Mouse (Mus musculus): ENCODE data around the gene Methig1. TPM values are rescaled to one million over a fixed set of nuclear protein-coding genes. Genes with fewer than 3 reads are reported as not detected.
"Not testable (repeated sequence)": the region's sequence is repeated elsewhere in the genome, so short reads cannot be mapped to it uniquely, and the experiment has no call there.

Methig1 gene
- total RNA-seq, 1 experiment from 2014 or later: not detected

DNA sequence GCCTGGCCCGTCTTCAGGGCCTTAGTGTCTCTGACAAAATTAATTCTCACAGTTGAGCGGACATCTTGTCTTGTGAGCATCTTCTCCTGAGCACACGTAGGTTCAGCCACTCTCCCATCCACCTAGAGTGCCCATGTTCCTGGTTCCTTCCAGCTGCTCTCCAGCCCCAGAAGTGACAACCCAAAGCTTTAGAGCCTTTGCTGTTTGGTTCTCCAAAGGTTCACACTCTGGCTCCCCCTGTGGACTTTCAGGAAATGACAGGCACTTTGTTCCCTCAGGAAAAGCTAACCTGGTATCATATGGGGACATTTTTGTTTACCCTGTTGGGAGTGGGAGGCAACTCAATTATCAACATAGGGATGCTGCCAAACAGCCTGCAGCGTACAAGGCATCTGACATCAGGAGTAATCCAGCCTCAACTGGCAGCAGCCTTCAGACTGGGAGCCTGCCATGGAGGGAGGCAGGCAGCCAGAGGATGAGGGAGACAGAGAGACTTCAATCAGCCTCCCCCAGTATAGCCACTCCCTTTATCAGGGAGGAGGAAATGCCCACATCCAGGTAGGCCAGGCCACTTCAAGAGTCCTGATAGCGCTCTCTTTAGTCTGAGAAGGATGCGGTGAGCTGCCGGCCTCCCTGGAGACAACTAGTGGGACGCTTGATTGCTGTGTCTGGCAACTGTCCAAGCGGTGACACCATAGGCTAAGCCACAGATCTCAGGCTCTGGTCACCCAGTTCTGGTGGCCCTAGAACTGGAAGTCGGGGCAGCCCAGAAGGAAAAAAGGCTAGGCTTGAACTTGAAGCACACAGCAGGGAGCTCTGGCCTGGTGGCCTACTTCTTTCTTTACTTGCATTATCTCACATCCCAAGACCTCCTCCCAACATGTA, 20.6 kb upstream of the Methig1 start:
- ATAC-seq (replicated peaks in 1 of 2; ENCODE audit: insufficient read depth in 1 of 2, low FRiP score in 2 of 2, low TSS enrichment in 1 of 2, low read depth in 1 of 2, poor library complexity in 2 of 2, severe bottlenecking in 2 of 2): peak; percentile 40 to 64; a peak in 3 of 4 replicates

DNA sequence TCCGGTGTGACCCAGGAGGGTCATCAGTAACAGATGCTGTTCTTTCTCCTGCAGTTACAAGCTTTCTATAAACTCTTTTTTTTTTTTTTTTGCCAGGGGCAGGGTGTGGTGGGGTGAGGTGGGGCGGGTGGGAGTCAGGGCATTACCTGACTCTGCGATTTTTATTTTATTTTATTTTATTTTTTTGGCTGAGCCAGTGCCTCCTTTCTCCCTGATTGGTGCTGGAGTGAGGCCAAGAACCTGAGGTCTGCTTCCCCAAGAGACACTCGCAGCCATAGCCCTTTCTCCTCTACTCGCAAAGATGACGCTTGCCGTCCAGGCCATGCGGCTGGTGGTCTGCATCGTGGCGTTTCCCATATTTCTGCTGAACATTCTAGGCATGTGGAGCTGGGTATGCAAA, 18.3 kb upstream of the Methig1 start, which contains the start of gene Mettl7a3:
Gene Mettl7a3 (plus strand): TSS at position 301 of the 400 bp plus-strand sequence.
- no peak for ATAC-seq (replicated peaks in 1 of 2; ENCODE audit: insufficient read depth in 1 of 2, low FRiP score in 2 of 2, low TSS enrichment in 1 of 2, low read depth in 1 of 2, poor library complexity in 2 of 2, severe bottlenecking in 2 of 2)

DNA sequence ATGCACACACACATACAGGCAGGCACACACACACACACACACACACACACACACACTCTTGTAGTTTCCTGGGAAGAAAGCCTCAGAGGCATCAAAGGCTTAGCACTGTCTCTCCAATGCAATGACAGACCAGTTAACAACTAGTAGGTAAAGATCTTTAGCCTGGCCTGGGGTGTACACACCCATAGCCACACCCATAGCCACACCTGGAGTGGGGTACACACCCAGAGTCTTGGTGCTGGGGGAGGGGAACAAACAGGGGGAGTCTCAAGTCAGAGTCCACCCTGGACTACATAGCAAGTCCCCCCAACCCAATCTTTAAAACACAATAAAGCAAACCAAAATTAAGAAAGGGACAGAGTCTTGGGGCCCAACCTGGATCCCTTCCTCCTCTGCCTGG, 15.6 kb upstream of the Methig1 start:
- not testable (repeated sequence) for ATAC-seq (replicated peaks in 1 of 2; ENCODE audit: insufficient read depth in 1 of 2, low FRiP score in 2 of 2, low TSS enrichment in 1 of 2, low read depth in 1 of 2, poor library complexity in 2 of 2, severe bottlenecking in 2 of 2)

GRCm38 (mm10) chr15:100337847-100338246, 15.1 kb upstream of the Methig1 start:
- ATAC-seq (replicated peaks in 1 of 2; ENCODE audit: insufficient read depth in 1 of 2, low FRiP score in 2 of 2, low TSS enrichment in 1 of 2, low read depth in 1 of 2, poor library complexity in 2 of 2, severe bottlenecking in 2 of 2): peak; percentile 74 to 82

- not testable (repeated sequence) for ATAC-seq (replicated peaks in 1 of 2; ENCODE audit: insufficient read depth in 1 of 2, low FRiP score in 2 of 2, low TSS enrichment in 1 of 2, low read depth in 1 of 2, poor library complexity in 2 of 2, severe bottlenecking in 2 of 2)
These were observed 11.5 kb upstream of the Methig1 start for GRCm38 (mm10) chr15:100341314-100341980.

DNA sequence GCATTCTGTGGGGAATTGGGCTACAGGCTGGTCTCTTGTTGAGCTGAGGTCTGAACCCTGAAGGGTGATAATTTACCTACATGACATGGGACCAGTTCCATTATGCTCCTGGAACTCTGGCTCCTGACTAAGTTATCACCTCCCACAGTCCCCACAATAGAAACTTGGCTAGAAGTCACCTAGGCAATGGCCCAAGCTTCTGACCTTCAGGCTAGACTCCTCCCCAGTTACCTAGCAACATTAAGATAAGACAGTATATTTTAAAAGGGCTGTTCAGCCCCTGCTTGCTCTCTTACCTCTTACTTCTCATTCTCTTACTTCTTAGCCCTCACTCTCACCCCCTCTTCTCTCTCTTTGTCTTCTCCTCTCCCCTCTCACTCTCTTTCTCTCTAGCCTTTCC, 7.5 kb upstream of the Methig1 start:
- ATAC-seq (replicated peaks in 1 of 2; ENCODE audit: insufficient read depth in 1 of 2, low FRiP score in 2 of 2, low TSS enrichment in 1 of 2, low read depth in 1 of 2, poor library complexity in 2 of 2, severe bottlenecking in 2 of 2): no peak

DNA sequence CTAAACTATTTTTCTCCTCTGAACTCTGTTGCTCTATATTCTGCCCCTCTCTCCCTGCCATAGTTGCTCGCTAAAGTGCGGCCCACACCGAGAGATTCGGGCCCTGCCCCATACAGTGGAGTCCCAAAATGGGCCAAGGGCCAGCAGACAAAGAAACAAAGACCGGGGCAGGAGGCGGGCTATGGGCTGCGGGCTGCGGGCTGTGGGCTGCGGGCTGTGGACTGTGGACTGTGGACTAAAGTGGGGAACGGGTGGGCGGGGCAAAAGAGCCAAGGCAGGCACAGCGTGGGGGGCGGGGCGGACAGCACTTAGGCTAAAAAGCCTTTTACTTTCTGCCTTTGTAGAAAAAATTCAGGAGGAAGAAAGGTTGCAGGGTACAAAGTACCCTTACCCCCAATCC, 6.2 kb upstream of the Methig1 start:
- ATAC-seq (replicated peaks in 1 of 2; ENCODE audit: insufficient read depth in 1 of 2, low FRiP score in 2 of 2, low TSS enrichment in 1 of 2, low read depth in 1 of 2, poor library complexity in 2 of 2, severe bottlenecking in 2 of 2): no peak

DNA sequence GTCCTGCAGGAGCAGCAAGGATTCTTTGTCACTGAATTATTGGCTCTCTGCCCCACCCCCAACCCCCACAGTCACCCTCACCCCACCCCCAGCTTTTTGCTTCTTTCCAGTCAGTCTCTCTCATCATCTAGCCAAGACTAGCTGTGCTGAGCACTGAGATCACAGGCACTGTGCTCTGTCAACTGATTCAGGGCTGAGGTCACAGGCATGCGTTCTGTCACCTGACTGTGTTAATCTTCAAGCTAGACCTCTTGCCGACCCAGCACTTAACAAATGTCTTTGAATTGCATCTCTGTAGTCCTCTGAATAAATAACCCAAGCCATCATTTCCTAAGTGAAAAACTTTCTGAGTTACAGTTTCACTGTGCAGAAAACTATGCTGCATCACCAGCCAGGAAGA, 3.5 kb upstream of the Methig1 start:
- ATAC-seq (replicated peaks in 1 of 2; ENCODE audit: insufficient read depth in 1 of 2, low FRiP score in 2 of 2, low TSS enrichment in 1 of 2, low read depth in 1 of 2, poor library complexity in 2 of 2, severe bottlenecking in 2 of 2): no peak

DNA sequence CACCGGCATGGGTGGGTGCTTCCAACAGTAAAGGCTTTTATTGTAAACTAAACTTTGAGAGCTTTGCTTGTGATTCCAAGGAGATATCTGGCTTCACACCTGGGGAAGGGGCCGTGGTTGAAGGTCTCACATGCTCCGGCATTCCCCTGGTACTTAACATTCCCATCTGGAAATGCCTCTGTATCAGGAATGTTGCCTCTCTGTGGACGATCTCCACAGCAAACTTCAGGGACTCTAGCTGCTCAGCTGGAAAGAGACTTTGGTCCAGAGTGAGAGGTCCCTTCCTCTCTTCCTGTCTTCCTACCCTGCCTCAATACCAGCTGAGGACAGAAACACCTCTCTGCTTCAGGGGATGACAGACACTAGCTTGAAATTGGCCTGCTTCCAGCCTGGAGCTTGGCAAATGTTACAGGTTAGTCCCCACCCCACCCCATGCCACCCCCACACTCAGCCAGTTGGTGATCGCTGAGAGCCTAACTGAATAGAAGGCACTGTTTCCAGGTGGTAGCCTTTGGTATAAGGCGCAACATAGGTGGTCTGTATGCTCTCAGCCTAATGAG, 1.4 kb upstream of the Methig1 start:
- no peak for ATAC-seq (replicated peaks in 1 of 2; ENCODE audit: insufficient read depth in 1 of 2, low FRiP score in 2 of 2, low TSS enrichment in 1 of 2, low read depth in 1 of 2, poor library complexity in 2 of 2, severe bottlenecking in 2 of 2)

DNA sequence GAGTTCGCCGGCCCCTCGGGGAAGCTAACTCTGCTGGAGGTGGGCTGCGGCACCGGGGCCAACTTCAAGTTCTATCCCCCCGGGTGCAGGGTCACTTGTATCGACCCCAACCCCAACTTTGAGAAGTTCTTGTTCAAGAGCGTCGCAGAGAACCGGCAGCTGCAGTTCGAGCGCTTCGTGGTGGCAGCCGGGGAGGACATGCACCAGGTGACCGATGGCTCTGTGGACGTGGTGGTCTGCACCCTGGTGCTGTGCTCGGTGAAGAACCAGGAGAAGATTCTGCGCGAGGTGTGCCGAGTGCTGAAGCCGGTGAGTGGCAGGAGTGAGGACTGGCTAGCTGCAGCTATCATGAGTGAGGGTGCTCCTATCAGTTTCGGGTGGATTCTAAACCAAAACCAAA, 450 bp downstream of the Methig1 start:
- not testable (repeated sequence) for ATAC-seq (replicated peaks in 1 of 2; ENCODE audit: insufficient read depth in 1 of 2, low FRiP score in 2 of 2, low TSS enrichment in 1 of 2, low read depth in 1 of 2, poor library complexity in 2 of 2, severe bottlenecking in 2 of 2)

- ATAC-seq (replicated peaks in 1 of 2; ENCODE audit: insufficient read depth in 1 of 2, low FRiP score in 2 of 2, low TSS enrichment in 1 of 2, low read depth in 1 of 2, poor library complexity in 2 of 2, severe bottlenecking in 2 of 2): no peak
These were observed 2.9 kb downstream of the Methig1 start for GRCm38 (mm10) chr15:100355876-100356275.

GRCm38 (mm10) chr15:100364242-100364641, 11.3 kb downstream of the Methig1 start, which contains the start of gene Higd1c:
TSS of gene Higd1c (plus strand) at chr15:100364542.
- no peak for ATAC-seq (replicated peaks in 1 of 2; ENCODE audit: insufficient read depth in 1 of 2, low FRiP score in 2 of 2, low TSS enrichment in 1 of 2, low read depth in 1 of 2, poor library complexity in 2 of 2, severe bottlenecking in 2 of 2)

- ATAC-seq (replicated peaks in 1 of 2; ENCODE audit: insufficient read depth in 1 of 2, low FRiP score in 2 of 2, low TSS enrichment in 1 of 2, low read depth in 1 of 2, poor library complexity in 2 of 2, severe bottlenecking in 2 of 2): not testable (repeated sequence)
These were observed 13.0 kb downstream of the Methig1 start for GRCm38 (mm10) chr15:100365967-100366366.

DNA sequence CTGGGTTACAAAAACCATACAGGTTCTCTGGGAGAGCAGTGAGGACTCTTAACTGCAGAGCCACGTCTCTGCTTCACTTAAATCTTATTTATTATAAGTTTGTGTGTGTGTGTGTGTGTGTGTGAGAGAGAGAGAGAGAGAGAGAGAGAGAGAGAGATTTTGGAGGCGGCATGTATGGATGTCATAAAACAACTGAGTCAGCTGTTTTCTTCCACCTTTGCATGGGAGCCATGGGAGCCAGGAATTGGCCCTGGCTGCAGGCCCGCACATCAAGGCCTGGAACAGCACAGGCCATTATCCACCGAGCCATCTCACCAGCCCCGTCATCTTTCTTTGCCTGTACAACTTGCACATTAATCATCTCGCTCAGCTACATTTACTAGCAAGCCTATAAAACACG, 14.2 kb downstream of the Methig1 start:
- ATAC-seq (replicated peaks in 1 of 2; ENCODE audit: insufficient read depth in 1 of 2, low FRiP score in 2 of 2, low TSS enrichment in 1 of 2, low read depth in 1 of 2, poor library complexity in 2 of 2, severe bottlenecking in 2 of 2): no peak

DNA sequence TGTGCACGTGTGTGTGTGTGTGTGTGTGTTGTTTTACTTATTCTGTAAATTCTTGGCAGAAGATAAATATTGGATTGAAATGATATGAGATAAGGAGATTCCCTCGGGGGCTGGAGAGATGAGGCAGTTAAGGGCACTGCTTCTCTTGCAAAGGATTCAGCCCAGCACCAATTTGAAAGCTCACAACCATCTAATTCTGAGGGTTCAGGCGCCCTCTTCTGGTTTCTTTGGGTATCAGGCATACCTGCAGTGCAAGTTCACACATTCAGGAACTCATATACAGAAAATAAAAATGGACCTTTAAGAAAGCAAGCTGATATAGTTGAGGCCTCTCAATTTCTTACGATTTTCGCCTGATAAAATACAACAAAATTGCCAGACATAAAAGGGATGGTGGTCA, 22.1 kb downstream of the Methig1 start:
- no peak for ATAC-seq (replicated peaks in 1 of 2; ENCODE audit: insufficient read depth in 1 of 2, low FRiP score in 2 of 2, low TSS enrichment in 1 of 2, low read depth in 1 of 2, poor library complexity in 2 of 2, severe bottlenecking in 2 of 2)

DNA sequence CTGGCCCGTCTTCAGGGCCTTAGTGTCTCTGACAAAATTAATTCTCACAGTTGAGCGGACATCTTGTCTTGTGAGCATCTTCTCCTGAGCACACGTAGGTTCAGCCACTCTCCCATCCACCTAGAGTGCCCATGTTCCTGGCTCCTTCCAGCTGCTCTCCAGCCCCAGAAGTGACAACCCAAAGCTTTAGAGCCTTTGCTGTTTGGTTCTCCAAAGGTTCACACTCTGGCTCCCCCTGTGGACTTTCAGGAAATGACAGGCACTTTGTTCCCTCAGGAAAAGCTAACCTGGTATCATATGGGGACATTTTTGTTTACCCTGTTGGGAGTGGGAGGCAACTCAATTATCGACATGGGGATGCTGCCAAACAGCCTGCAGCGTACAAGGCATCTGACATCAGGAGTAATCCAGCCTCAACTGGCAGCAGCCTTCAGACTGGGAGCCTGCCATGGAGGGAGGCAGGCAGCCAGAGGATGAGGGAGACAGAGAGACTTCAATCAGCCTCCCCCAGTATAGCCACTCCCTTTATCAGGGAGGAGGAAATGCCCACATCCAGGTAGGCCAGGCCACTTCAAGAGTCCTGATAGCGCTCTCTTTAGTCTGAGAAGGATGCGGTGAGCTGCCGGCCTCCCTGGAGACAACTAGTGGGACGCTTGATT, 25.0 kb downstream of the Methig1 start:
- ATAC-seq (replicated peaks in 1 of 2; ENCODE audit: insufficient read depth in 1 of 2, low FRiP score in 2 of 2, low TSS enrichment in 1 of 2, low read depth in 1 of 2, poor library complexity in 2 of 2, severe bottlenecking in 2 of 2): peak; percentile 61 to 65

DNA sequence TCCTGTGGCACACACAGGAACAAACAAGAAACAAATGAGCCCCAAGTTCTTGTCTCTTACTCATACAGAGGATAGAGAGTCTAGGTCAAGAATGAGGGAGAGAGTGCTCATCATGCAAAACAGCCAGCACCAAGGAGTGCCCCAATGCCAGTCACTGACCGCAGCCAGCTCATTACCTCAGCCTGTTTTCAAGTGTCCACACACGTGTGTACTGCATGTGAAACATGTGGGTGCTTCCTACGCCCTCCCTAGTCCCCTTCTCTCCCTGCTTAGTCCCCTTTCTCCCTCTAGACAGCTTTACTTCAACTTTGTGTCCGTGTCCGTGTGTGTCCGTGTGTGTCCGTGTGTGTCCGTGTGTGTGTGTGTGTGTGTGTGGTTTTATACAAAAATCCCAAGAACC, 26.7 kb downstream of the Methig1 start:
- ATAC-seq (replicated peaks in 1 of 2; ENCODE audit: insufficient read depth in 1 of 2, low FRiP score in 2 of 2, low TSS enrichment in 1 of 2, low read depth in 1 of 2, poor library complexity in 2 of 2, severe bottlenecking in 2 of 2): no peak

- no peak for ATAC-seq (replicated peaks in 1 of 2; ENCODE audit: insufficient read depth in 1 of 2, low FRiP score in 2 of 2, low TSS enrichment in 1 of 2, low read depth in 1 of 2, poor library complexity in 2 of 2, severe bottlenecking in 2 of 2)
These were observed 27.2 kb downstream of the Methig1 start for GRCm38 (mm10) chr15:100380104-100380503.
